Mouse (Mus musculus) intestine, embryonic 16.5 days (tissue): Measurements from ENCODE around the gene Tnnt2. TPM values are rescaled to one million over a fixed set of nuclear protein-coding genes. Genes with fewer than 3 reads are reported as not detected.
A peak's percentile ranks its signal among the peaks of the same experiment; 100 is the strongest.

Source experiments
- ATAC-seq: fragments of 200-750 bp; cut with Nextera tagmentation; 2 replicates; pipeline ENCODE4 v1.8.0; 2017; ENCODE audit warnings: moderate TSS enrichment, moderate library complexity
- H3K27ac ChIP-seq: fragments of 300-500 bp; sonication (generic); 2 replicates; pipeline ENCODE4 v1.5.1; 2014; ENCODE audit warnings: mild to moderate bottlenecking, low read length
- H3K27me3 ChIP-seq: fragments of 300-500 bp; sonication (generic); replicated peaks from 2 replicates; pipeline ENCODE4 v1.6.1; 2014; ENCODE audit warnings: low read length, control low read depth, mixed read lengths; ENCODE audit not compliant: control insufficient read depth, insufficient read depth
- H3K36me3 ChIP-seq: fragments of 300-500 bp; sonication (generic); 2 replicates; pipeline ENCODE4 v1.6.1; 2014; ENCODE audit warnings: low read length, control low read depth; ENCODE audit not compliant: control insufficient read depth, insufficient read depth
- H3K4me1 ChIP-seq: fragments of 300-500 bp; sonication (generic); 2 replicates; pipeline ENCODE4 v1.6.1; 2014; ENCODE audit warnings: low read length, control low read depth, mixed read lengths; ENCODE audit not compliant: control insufficient read depth, insufficient read depth
- H3K4me2 ChIP-seq: fragments of 300-500 bp; sonication (generic); 2 replicates; pipeline ENCODE4 v1.6.1; 2014; ENCODE audit warnings: low read depth, low read length, control low read depth
- H3K4me3 ChIP-seq: fragments of 300-500 bp; sonication (generic); 2 replicates; pipeline ENCODE4 v1.5.1; 2014; ENCODE audit warnings: mild to moderate bottlenecking, low read length
- H3K9ac ChIP-seq: fragments of 300-500 bp; sonication (generic); 2 replicates; pipeline ENCODE4 v1.6.1; 2014; ENCODE audit warnings: low read depth, low read length
- H3K9me3 ChIP-seq: fragments of 300-500 bp; sonication (generic); 2 replicates; pipeline ENCODE4 v1.6.1; 2016; ENCODE audit warnings: low read length, control low read depth; ENCODE audit not compliant: control insufficient read depth
- WGBS: fragments of 180-500 bp; shearing (Covaris S2); extraction: QIAGEN DNeasy Blood & Tissue Kit; methylation state at CpG from one replicate; pipeline ENCODE4 v1.1.7; 2014; 5-methylcytosine and 5-hydroxymethylcytosine counted together
- polyA plus RNA-seq: library from polyadenylated mRNA; unstranded; fragments of >200 nt; fragmentation: Nextera tagmentation; extraction: Ambion mirVana; gene quantifications from 2 replicates; pipeline ENCODE4 v1.2.1, GENCODE M21; 2015

Gene Tnnt2
- polyA plus RNA-seq, 1 experiment from 2014 or later: 26.7 TPM

- peaks cover 3% of the 10 kb centered on the region; the same call in 1 of the 2 replicates for H3K4me1 ChIP-seq
- H3K27me3 ChIP-seq: no peaks in the 10 kb centered on the region
- no peak overlapping the region for H3K4me3 ChIP-seq
- ATAC-seq: no peak
- no peak overlapping the region for H3K27ac ChIP-seq
- H3K4me2 ChIP-seq: no peak overlapping the region
- 77% methylated on average over 17 of the region's 17 CpGs for WGBS
- H3K9ac ChIP-seq: no peak overlapping the region
- H3K36me3 ChIP-seq: no peaks in the 10 kb centered on the region
- H3K9me3 ChIP-seq: no peaks in the 10 kb centered on the region
Measured at GRCm38 (mm10) chr1:135847611-135848351, 11.6 kb downstream of the Tnnt2 start.

GRCm38 (mm10) chr1:135850722-135851512, 14.8 kb downstream of the Tnnt2 start:
- Histone ChIP-seq H3K9me3 (no peaks in the 10 kb centered on the region), H3K27ac (no peak overlapping the region), H3K27me3 (no peaks in the 10 kb centered on the region), H3K36me3 (no peaks in the 10 kb centered on the region), H3K4me1 (peaks cover 7% of the 10 kb centered on the region; the same call in 1 of the 2 replicates), H3K4me3 (no peak overlapping the region), H3K9ac (no peak overlapping the region), H3K4me2 (no peak overlapping the region)
- ATAC-seq: no peak
- 70% methylated on average over 12 of the region's 12 CpGs for WGBS

- H3K27me3 ChIP-seq: no peaks in the 10 kb centered on the region
- no peak overlapping the region for H3K27ac ChIP-seq
- peak; percentile 61 for ATAC-seq
- 51% methylated on average over 13 of the region's 13 CpGs for WGBS
- no peak overlapping the region for H3K4me2 ChIP-seq
- H3K36me3 ChIP-seq: no peaks in the 10 kb centered on the region
- no peak overlapping the region for H3K9ac ChIP-seq
- no peak overlapping the region for H3K4me3 ChIP-seq
- H3K4me1 ChIP-seq: peaks cover 7% of the 10 kb centered on the region; the same call in 1 of the 2 replicates
- no peaks in the 10 kb centered on the region for H3K9me3 ChIP-seq
Measured at GRCm38 (mm10) chr1:135852044-135852756, 16.0 kb downstream of the Tnnt2 start.

- H3K4me2 ChIP-seq: no peak overlapping the region
- 0 out of 2 replicates have a peak overlapping the region, but pooled peaks have one; percentile 9 for H3K9ac ChIP-seq
- H3K27me3 ChIP-seq: no peaks in the 10 kb centered on the region
- H3K27ac ChIP-seq: peak overlapping the region; percentile 19; the same call in 1 of the 2 replicates
- no peak overlapping the region for H3K4me3 ChIP-seq
- no peaks in the 10 kb centered on the region for H3K9me3 ChIP-seq
- WGBS: 74% methylated on average over 4 of the region's 4 CpGs
- H3K4me1 ChIP-seq: peaks cover 9% of the 10 kb centered on the region; the same call in 1 of the 2 replicates
- no peaks in the 10 kb centered on the region for H3K36me3 ChIP-seq
- ATAC-seq: peak; percentile 64
Measured at GRCm38 (mm10) chr1:135853200-135853599, 17.0 kb downstream of the Tnnt2 start.

- Histone ChIP-seq H3K4me2 (no peak overlapping the region), H3K36me3 (no peaks in the 10 kb centered on the region), H3K27ac (no peak overlapping the region), H3K27me3 (no peaks in the 10 kb centered on the region), H3K9me3 (no peaks in the 10 kb centered on the region), H3K4me3 (no peak overlapping the region), H3K4me1 (peaks cover 9% of the 10 kb centered on the region; the same call in 1 of the 2 replicates), H3K9ac (no peak overlapping the region)
- WGBS: 86% methylated on average over 6 of the region's 6 CpGs
- no peak for ATAC-seq
Measured at GRCm38 (mm10) chr1:135854591-135855343, 18.6 kb downstream of the Tnnt2 start.

GRCm38 (mm10) chr1:135855344-135855687, 19.2 kb downstream of the Tnnt2 start:
- no peaks in the 10 kb centered on the region for H3K27me3 ChIP-seq
- no peak overlapping the region for H3K9ac ChIP-seq
- no peaks in the 10 kb centered on the region for H3K9me3 ChIP-seq
- WGBS: 100% methylated on average over 1 of the region's 1 CpGs
- H3K4me2 ChIP-seq: no peak overlapping the region
- no peak for ATAC-seq
- no peaks in the 10 kb centered on the region for H3K36me3 ChIP-seq
- peaks cover 9% of the 10 kb centered on the region; the same call in 1 of the 2 replicates for H3K4me1 ChIP-seq
- no peak overlapping the region for H3K27ac ChIP-seq
- H3K4me3 ChIP-seq: no peak overlapping the region

- no peak overlapping the region for H3K4me3 ChIP-seq
- no peaks in the 10 kb centered on the region for H3K9me3 ChIP-seq
- no peak overlapping the region for H3K27ac ChIP-seq
- H3K27me3 ChIP-seq: no peaks in the 10 kb centered on the region
- WGBS: 67% methylated on average over 4 of the region's 4 CpGs
- no peak overlapping the region for H3K4me2 ChIP-seq
- no peak for ATAC-seq
- peaks cover 9% of the 10 kb centered on the region; the same call in 1 of the 2 replicates for H3K4me1 ChIP-seq
- H3K36me3 ChIP-seq: no peaks in the 10 kb centered on the region
- no peak overlapping the region for H3K9ac ChIP-seq
Measured at GRCm38 (mm10) chr1:135856070-135856469, 19.9 kb downstream of the Tnnt2 start.

GRCm38 (mm10) chr1:135857137-135857775, 21.1 kb downstream of the Tnnt2 start:
- H3K9me3 ChIP-seq: no peaks in the 10 kb centered on the region
- no peaks in the 10 kb centered on the region for H3K36me3 ChIP-seq
- no peak overlapping the region for H3K9ac ChIP-seq
- H3K27ac ChIP-seq: no peak overlapping the region
- H3K4me1 ChIP-seq: peaks cover 9% of the 10 kb centered on the region; the same call in 1 of the 2 replicates
- no peaks in the 10 kb centered on the region for H3K27me3 ChIP-seq
- WGBS: 53% methylated on average over 11 of the region's 11 CpGs
- H3K4me3 ChIP-seq: no peak overlapping the region
- H3K4me2 ChIP-seq: no peak overlapping the region
- ATAC-seq: 0 out of 2 replicates have a peak, but pooled peaks have one; percentile 19
